Mouse (Mus musculus): Measurements from ENCODE around the gene Pmm1. TPM values are rescaled to one million over a fixed set of nuclear protein-coding genes. Genes with fewer than 3 reads are reported as not detected.
"Not testable (repeated sequence)": the region's sequence is repeated elsewhere in the genome, so short reads cannot be mapped to it uniquely, and the experiment has no call there.

Gene Pmm1
- polyA plus RNA-seq, 1 experiment from 2014 or later: 23.2 TPM

DNA sequence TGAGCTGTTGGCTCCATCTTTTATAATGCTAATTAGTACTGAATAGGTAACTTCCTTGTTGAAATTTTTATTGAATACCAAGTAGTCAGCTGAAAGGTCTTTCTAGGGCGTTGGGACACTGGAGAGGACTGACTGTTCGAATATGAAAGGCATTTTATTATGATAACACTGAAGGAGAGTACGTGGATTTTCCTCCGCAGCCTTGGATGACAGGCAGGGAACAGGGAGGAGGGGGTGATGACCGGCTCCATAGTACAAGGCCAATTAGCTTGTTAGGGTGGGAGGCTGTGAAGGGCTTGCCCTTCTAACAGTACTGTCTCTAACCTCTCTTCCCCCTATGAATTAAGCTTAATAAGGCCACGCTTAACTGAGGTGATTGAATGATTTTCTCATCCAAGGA lies 8.9 kb upstream of the Pmm1 start:
- not testable (repeated sequence) for H3K4me3 ChIP-seq (replicated peaks); H3K9me3 ChIP-seq; H3K27ac ChIP-seq; H3K4me1 ChIP-seq (replicated peaks); H3K4me2 ChIP-seq (replicated peaks); H3K27me3 ChIP-seq (replicated peaks); H3K36me3 ChIP-seq; H3K9ac ChIP-seq; ATAC-seq
- 80% methylated on average over 6 of the region's 6 CpGs for WGBS

DNA sequence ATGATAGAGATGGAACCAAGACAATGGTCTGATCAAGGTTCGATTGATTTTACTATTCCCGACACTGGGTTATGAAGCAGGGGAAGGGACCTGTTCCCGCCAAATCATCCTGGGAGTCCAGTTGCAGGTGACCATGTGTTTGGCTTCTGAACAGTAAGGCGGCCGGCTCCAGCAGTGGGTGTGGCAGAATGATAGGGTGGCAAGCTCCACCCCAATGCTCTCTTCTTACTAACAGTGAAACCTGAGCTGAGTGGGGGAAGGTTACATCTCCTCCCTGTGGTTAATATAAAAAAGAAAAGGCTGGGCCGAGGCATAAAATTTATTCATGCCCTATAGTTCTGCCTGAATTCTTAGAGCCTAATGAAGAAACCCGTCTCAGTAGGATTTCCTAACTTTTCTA lies 8.4 kb upstream of the Pmm1 start:
- no peaks in the 10 kb centered on the region for H3K36me3 ChIP-seq
- H3K27me3 ChIP-seq (replicated peaks): no peaks in the 10 kb centered on the region
- H3K4me3 ChIP-seq (replicated peaks): no peak overlapping the region
- H3K9ac ChIP-seq: no peak overlapping the region
- no peak for ATAC-seq
- 56% methylated on average over 7 of the region's 7 CpGs for WGBS
- no peak overlapping the region for H3K4me2 ChIP-seq (replicated peaks)
- H3K27ac ChIP-seq: no peak overlapping the region
- H3K4me1 ChIP-seq (replicated peaks): no peaks in the 10 kb centered on the region
- no peaks in the 10 kb centered on the region for H3K9me3 ChIP-seq

DNA sequence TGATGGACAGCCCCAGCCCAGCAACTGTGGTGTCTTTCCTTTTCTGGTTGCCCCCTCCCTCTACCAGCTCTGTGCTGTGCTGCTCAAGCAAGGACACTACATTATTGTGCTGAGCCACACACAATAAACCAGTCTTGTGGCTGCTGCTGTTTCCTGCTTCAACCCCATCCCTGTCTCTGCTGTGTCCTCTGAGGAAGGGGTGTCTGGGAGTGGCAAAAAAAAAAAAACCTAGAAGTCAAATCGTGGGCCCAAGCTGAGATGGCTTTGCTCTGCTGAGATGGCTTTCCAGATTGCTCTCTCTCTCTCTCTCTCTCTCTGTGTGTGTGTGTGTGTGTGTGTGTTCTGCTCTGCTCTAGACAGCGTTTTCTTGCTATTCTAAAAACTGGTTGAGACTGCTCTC lies 7.7 kb upstream of the Pmm1 start:
- no peak for ATAC-seq
- 43% methylated on average over 2 of the region's 2 CpGs for WGBS
- no peaks in the 10 kb centered on the region for H3K9me3 ChIP-seq
- no peak overlapping the region for H3K27ac ChIP-seq
- no peaks in the 10 kb centered on the region for H3K27me3 ChIP-seq (replicated peaks)
- H3K4me1 ChIP-seq (replicated peaks): no peaks in the 10 kb centered on the region
- no peak overlapping the region for H3K4me2 ChIP-seq (replicated peaks)
- H3K4me3 ChIP-seq (replicated peaks): no peak overlapping the region
- H3K36me3 ChIP-seq: no peaks in the 10 kb centered on the region
- no peak overlapping the region for H3K9ac ChIP-seq

DNA sequence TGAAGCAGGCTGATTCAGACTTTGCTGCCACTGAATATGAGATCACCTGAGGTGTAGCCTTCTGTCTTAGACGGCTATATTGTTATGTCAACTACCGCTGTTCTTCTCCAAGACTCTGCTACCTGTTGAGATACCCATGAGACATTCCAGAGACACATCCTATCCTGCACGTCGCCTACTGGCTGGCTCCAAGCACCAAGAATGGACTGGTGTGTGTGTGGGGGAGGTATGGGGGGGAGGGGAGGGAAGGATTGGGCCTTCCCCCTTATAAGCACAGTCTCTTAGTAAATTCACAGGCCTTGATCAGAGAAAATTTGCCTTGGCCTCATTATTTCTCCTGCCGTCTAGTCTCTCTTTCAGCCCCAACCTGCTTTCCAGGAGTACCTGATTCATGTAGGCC lies 7.1 kb upstream of the Pmm1 start:
- no peaks in the 10 kb centered on the region for H3K36me3 ChIP-seq
- no peak for ATAC-seq
- no peak overlapping the region for H3K27ac ChIP-seq
- H3K9me3 ChIP-seq: no peaks in the 10 kb centered on the region
- H3K9ac ChIP-seq: no peak overlapping the region
- no peak overlapping the region for H3K4me3 ChIP-seq (replicated peaks)
- no peak overlapping the region for H3K4me2 ChIP-seq (replicated peaks)
- H3K4me1 ChIP-seq (replicated peaks): no peaks in the 10 kb centered on the region
- H3K27me3 ChIP-seq (replicated peaks): no peaks in the 10 kb centered on the region
- WGBS: 84% methylated on average over 5 of the region's 5 CpGs

DNA sequence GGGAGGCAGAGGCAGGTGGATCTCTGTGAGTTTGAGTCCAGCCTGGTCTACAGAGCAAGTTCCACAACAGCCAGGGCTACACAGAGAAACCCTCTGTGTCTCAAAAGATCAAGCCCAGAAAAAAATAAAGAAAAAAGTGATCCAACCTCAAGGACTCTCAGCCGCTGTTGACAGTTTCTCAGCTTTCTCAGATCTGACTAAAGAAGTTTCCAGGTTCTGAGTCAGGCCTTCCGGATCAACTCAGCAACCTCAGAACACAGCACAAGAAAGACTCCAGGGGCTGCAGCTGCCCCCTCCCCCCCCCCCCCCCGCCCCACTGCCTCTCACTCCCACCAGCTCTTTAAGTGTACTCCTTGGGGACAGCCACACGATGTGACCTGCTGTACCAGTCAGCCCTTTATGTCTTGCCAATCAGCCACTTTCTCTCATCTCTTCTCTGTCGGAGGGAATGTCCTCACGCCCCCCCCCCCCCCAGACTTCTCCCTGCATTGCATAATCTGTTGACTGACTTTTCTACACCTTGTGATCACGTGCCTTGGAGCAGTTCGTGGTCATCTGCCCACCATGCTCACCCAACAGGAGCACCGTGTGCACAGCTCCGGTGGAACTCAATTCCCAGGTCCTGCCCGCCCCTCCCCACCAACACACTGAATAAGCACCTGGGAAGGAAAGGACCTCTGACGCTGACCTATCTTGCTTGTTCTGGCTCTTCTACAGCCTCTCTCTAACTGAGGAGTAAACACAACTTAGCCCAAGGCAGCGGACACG lies 5.5 kb upstream of the Pmm1 start:
- ATAC-seq: no peak

DNA sequence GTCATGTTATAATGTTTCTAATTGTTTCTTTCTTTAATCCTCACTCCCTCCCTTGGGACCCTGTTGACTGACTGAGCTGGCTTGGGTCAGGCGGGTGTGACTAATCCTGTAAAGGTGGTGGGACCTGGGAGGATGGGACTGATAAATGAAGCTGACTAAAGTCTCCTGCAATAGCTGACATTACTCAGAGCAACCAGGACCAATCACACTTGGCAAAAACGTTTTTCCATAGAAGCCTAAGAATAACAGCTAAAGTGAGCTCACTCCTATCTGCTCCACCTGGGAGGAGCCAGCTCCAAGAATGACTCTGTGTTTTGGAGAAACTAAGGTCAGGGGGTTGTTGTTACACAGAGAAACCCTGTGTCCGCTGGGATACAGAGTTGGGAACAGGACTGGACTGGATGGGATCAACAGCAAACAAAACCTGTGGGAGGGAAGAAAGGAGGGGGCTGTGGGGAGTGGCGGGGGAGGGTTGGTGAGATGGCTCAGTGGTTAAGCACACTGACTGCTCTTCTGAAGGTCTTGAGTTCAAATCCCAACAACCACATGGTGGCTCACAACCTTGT lies 4.3 kb upstream of the Pmm1 start:
- H3K27me3 ChIP-seq (replicated peaks): no peaks in the 10 kb centered on the region
- H3K4me1 ChIP-seq (replicated peaks): no peaks in the 10 kb centered on the region
- no peak for ATAC-seq
- no peak overlapping the region for H3K4me3 ChIP-seq (replicated peaks)
- no peak overlapping the region for H3K9ac ChIP-seq
- WGBS: 55% methylated on average over 4 of the region's 4 CpGs
- H3K36me3 ChIP-seq: no peaks in the 10 kb centered on the region
- no peaks in the 10 kb centered on the region for H3K9me3 ChIP-seq
- H3K4me2 ChIP-seq (replicated peaks): no peak overlapping the region
- no peak overlapping the region for H3K27ac ChIP-seq

More for the DNA sequence above, 5.5 kb upstream of the Pmm1 start:
- no peak overlapping the region for H3K4me2 ChIP-seq (replicated peaks)
- H3K4me1 ChIP-seq (replicated peaks): no peaks in the 10 kb centered on the region
- no peaks in the 10 kb centered on the region for H3K27me3 ChIP-seq (replicated peaks)
- H3K27ac ChIP-seq: no peak overlapping the region
- H3K4me3 ChIP-seq (replicated peaks): no peak overlapping the region
- no peak overlapping the region for H3K9ac ChIP-seq
- no peaks in the 10 kb centered on the region for H3K9me3 ChIP-seq
- 74% methylated on average over 13 of the region's 14 CpGs for WGBS
- no peaks in the 10 kb centered on the region for H3K36me3 ChIP-seq

DNA sequence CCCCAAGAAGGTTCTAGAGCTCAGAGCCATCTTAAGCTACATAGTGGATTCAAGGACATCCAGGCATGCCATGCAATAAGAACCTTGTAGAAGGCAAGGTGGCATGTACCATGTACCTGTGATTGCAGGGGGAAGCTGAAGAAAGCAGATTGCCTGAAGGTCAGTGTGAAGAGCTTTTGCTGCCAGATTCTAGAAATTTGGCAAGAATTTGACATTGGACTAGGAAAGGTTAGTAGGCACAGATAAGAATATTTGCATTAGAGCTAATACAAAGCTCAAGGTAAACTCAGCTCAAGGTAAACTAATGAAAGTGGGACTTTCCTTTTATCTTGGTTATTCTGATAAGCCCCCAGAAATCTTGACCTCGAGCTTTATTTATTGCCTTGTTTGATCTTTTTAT lies 3.5 kb upstream of the Pmm1 start:
- no peak for ATAC-seq
- no peak overlapping the region for H3K4me3 ChIP-seq (replicated peaks)
- H3K9ac ChIP-seq: no peak overlapping the region
- no peaks in the 10 kb centered on the region for H3K36me3 ChIP-seq
- H3K27ac ChIP-seq: no peak overlapping the region
- no peaks in the 10 kb centered on the region for H3K9me3 ChIP-seq
- 44% methylated on average over 1 of the region's 1 CpGs for whole genome bisulfite sequencing
- H3K27me3 ChIP-seq (replicated peaks): no peaks in the 10 kb centered on the region
- 0 out of 2 replicates have a peak, but pooled peaks cover 4% of the 10 kb centered on the region for H3K4me1 ChIP-seq (replicated peaks)
- no peak overlapping the region for H3K4me2 ChIP-seq (replicated peaks)

DNA sequence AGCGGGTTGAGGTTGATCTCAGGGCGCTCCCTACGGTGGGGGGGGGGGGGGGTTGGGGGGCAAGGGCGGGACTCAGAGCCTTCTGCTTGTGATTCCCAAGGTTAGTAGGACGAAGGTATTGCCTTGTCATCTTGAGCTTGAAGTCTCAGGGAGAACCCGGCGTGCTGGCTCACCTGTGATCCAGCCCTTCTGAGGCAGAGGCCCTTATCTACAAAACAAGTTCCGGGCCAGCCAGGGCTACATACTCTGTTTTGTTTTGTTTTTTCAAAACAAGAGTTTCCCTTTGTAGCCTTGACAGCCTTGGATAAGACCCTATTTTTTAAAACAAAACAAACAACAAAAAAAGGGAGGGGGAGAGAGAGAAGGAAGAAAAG lies 335 bp upstream of the Pmm1 start:
- Histone ChIP-seq H3K4me1 (replicated peaks) (0 out of 2 replicates have a peak, but pooled peaks cover 4% of the 10 kb centered on the region), H3K9ac (no peak overlapping the region; the same call in 1 of the 2 replicates), H3K27ac (0 out of 2 replicates have a peak overlapping the region, but pooled peaks have one; percentile 13), H3K4me3 (replicated peaks) (peak overlapping the region; percentile 63), H3K4me2 (replicated peaks) (peak overlapping the region; percentile 99), H3K36me3 (no peaks in the 10 kb centered on the region), H3K27me3 (replicated peaks) (no peaks in the 10 kb centered on the region), H3K9me3 (no peaks in the 10 kb centered on the region)
- no peak; the same call in 1 of the 2 replicates for ATAC-seq
- under 1% methylated on average over 8 of the region's 8 CpGs for WGBS

DNA sequence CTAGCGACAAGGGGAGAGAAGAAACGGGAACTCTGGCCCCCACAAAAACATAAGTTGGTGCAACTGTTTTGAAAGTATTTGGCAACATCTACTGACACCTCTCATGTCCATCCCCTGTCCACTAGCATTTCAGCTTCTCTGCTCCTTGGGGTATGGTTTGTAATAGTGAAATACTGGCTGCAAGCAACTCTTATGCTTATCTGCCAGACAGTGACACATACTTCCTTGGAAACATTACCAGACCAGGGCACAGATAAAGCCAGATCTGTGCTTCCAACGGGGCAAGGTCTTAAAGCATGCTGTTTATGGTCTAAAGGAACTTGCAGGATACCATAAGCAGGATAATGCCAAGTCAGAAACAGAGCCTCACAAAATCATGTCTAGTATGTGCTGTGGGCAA lies 1.8 kb downstream of the Pmm1 start:
- Histone ChIP-seq H3K9me3 (no peaks in the 10 kb centered on the region), H3K4me2 (replicated peaks) (no peak overlapping the region), H3K36me3 (no peaks in the 10 kb centered on the region), H3K27me3 (replicated peaks) (no peaks in the 10 kb centered on the region), H3K9ac (no peak overlapping the region), H3K4me1 (replicated peaks) (0 out of 2 replicates have a peak, but pooled peaks cover 4% of the 10 kb centered on the region), H3K27ac (no peak overlapping the region), H3K4me3 (replicated peaks) (no peak overlapping the region)
- 83% methylated on average over 3 of the region's 3 CpGs for WGBS
- ATAC-seq: no peak

DNA sequence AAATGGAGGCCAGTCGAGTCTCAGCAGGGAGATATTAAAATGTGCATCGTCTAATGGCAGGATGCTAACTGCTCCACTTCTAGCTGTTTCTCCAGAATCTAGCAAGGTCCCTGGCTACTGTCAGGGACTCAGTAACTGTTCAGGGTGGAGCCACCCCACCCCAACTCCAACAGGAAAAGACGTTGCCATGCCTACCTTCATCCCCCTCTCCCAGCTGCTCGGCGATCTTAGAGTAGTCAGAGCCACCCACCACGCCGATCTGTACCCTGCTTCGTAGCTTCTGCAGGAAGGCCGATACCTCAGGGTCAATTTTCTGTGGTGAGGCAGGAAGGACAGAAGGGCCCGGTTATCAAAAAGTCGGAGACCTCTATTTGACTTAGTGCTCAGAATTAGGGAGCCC lies 3.1 kb downstream of the Pmm1 start:
- H3K9ac ChIP-seq: no peak overlapping the region
- no peak overlapping the region for H3K4me3 ChIP-seq (replicated peaks)
- WGBS: 84% methylated on average over 11 of the region's 11 CpGs

DNA sequence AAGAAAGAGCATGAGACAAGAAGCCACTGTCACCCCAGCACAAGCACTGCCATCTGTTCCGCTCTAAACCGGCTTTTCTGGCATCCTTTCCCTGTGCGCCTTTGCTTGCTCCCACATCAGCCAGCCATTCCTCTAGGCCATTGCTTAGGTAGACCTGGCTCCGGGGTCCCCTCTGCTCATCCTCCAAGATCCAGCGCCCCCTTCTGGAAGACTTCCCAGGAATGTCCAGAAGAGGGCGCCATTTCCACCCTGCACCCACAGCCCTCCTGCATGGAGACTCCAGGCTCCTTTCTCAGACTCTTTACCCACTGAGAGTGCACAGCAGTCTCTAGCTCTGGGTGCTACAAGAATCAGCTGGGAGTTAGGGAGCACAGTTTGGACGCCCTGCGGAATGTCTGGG lies 4.3 kb downstream of the Pmm1 start:
- Histone ChIP-seq H3K36me3 (no peaks in the 10 kb centered on the region; the same call in 1 of the 2 replicates), H3K9ac (no peak overlapping the region), H3K4me1 (replicated peaks) (0 out of 2 replicates have a peak, but pooled peaks cover 4% of the 10 kb centered on the region), H3K27ac (no peak overlapping the region), H3K27me3 (replicated peaks) (no peaks in the 10 kb centered on the region), H3K9me3 (no peaks in the 10 kb centered on the region), H3K4me2 (replicated peaks) (no peak overlapping the region), H3K4me3 (replicated peaks) (no peak overlapping the region)
- WGBS: 60% methylated on average over 8 of the region's 8 CpGs
- ATAC-seq: no peak

More for the DNA sequence above, 3.1 kb downstream of the Pmm1 start:
- no peaks in the 10 kb centered on the region for H3K9me3 ChIP-seq
- 0 out of 2 replicates have a peak, but pooled peaks cover 4% of the 10 kb centered on the region for H3K4me1 ChIP-seq (replicated peaks)
- no peaks in the 10 kb centered on the region for H3K36me3 ChIP-seq
- no peaks in the 10 kb centered on the region for H3K27me3 ChIP-seq (replicated peaks)
- no peak overlapping the region for H3K27ac ChIP-seq
- ATAC-seq: no peak
- H3K4me2 ChIP-seq (replicated peaks): no peak overlapping the region

DNA sequence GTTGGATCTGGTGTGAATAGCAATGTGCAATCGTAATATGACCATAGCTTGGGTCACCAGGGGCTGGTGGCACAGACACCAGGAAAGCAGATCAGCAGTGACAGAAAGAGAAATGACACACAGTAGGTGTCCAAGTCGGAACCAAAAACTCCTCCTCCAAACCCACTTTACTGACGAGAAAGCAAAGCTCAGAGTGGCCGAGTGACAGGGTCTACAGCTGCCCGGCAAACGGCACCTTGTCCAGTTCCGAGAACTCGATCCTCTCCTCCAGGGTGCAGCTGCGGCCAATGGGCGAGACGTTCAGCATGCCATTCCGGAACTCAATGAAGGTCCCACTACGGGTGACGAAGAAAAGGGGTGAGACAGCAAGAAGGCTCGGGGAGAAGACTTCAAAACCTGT lies 5.3 kb downstream of the Pmm1 start:
- H3K36me3 ChIP-seq: peaks cover 2% of the 10 kb centered on the region; the same call in 1 of the 2 replicates
- H3K9ac ChIP-seq: no peak overlapping the region
- no peak overlapping the region for H3K27ac ChIP-seq
- WGBS: 93% methylated on average over 15 of the region's 15 CpGs
- no peaks in the 10 kb centered on the region for H3K27me3 ChIP-seq (replicated peaks)
- H3K4me3 ChIP-seq (replicated peaks): no peak overlapping the region
- H3K4me1 ChIP-seq (replicated peaks): 0 out of 2 replicates have a peak, but pooled peaks cover 4% of the 10 kb centered on the region
- no peak overlapping the region for H3K4me2 ChIP-seq (replicated peaks)
- ATAC-seq: no peak
- H3K9me3 ChIP-seq: no peaks in the 10 kb centered on the region

DNA sequence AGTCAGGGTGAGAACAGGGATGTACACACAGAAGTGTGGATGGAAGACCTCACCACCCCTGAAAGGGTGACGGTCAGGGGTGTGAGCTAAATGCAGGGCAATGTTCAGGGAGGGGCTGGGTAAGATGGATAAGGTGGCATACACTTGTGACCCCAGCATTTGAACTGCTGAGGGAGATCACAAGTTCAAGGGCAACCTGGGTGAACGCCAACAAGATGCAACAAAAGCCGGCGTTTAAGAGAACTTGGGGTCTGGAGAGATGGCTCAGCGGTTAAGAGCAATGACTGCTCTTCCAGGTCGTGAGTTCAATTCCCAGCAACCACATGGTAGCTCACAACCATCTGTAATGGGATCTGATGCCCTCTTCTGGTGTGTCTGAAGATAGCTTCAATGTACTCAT lies 6.0 kb downstream of the Pmm1 start:
- Histone ChIP-seq H3K27ac (no peak overlapping the region), H3K36me3 (peaks cover 2% of the 10 kb centered on the region; the same call in 1 of the 2 replicates), H3K9ac (no peak overlapping the region), H3K9me3 (no peaks in the 10 kb centered on the region), H3K27me3 (replicated peaks) (no peaks in the 10 kb centered on the region), H3K4me1 (replicated peaks) (0 out of 2 replicates have a peak, but pooled peaks cover 2% of the 10 kb centered on the region), H3K4me2 (replicated peaks) (no peak overlapping the region), H3K4me3 (replicated peaks) (no peak overlapping the region)
- no peak for ATAC-seq
- WGBS: 94% methylated on average over 6 of the region's 6 CpGs

All from intestine, embryonic 15.5 days (tissue).